Mouse (Mus musculus): ENCODE results near the gene Slc9c1. TPM values are rescaled to one million over a fixed set of nuclear protein-coding genes. Genes with fewer than 3 reads are reported as not detected.

Slc9c1 gene
- polyA plus RNA-seq, 1 experiment from 2014 or later, result not detected

GRCm38 (mm10) chr16:45593656-45594055 lies 58.5 kb downstream of the Slc9c1 start:
- Histone ChIP-seq H3K36me3 (replicated peaks) (no peaks in the 10 kb centered on the region), H3K27me3 (ENCODE audit: poor library complexity, severe bottlenecking) (no peaks in the 10 kb centered on the region), H3K4me3 (no peak overlapping the region), H3K9me3 (no peaks in the 10 kb centered on the region), H3K4me1 (0 out of 2 replicates have a peak, but pooled peaks cover 2% of the 10 kb centered on the region), H3K27ac (no peak overlapping the region)
- 79% methylated on average over 1 of the region's 1 CpGs for WGBS
- DNase-seq (ENCODE audit: extremely low spot score, low spot score), result no peak

- no peaks in the 10 kb centered on the region for H3K9me3 ChIP-seq
- H3K4me3 ChIP-seq, result no peak overlapping the region
- no peaks in the 10 kb centered on the region for H3K36me3 ChIP-seq (replicated peaks)
- DNase-seq (ENCODE audit: extremely low spot score, low spot score), result no peak
- peaks cover 2% of the 10 kb centered on the region; the same call in 1 of the 2 replicates for H3K4me1 ChIP-seq
- no peak overlapping the region for H3K27ac ChIP-seq
- no peaks in the 10 kb centered on the region for H3K27me3 ChIP-seq (ENCODE audit: poor library complexity, severe bottlenecking)
These were observed 60.4 kb downstream of the Slc9c1 start for GRCm38 (mm10) chr16:45595494-45595893.

- 68% methylated on average over 4 of the region's 4 CpGs for WGBS
- Histone ChIP-seq H3K9me3 (no peaks in the 10 kb centered on the region), H3K4me1 (peaks cover 7% of the 10 kb centered on the region; the same call in 1 of the 2 replicates), H3K27ac (no peak overlapping the region), H3K36me3 (replicated peaks) (no peaks in the 10 kb centered on the region), H3K27me3 (ENCODE audit: poor library complexity, severe bottlenecking) (no peaks in the 10 kb centered on the region), H3K4me3 (no peak overlapping the region)
- DNase-seq (ENCODE audit: extremely low spot score, low spot score), result no peak
These were observed 73.4 kb downstream of the Slc9c1 start for GRCm38 (mm10) chr16:45608481-45608954.

- 86% methylated on average over 3 of the region's 3 CpGs for WGBS
- Histone ChIP-seq H3K9me3 (no peaks in the 10 kb centered on the region), H3K27me3 (ENCODE audit: poor library complexity, severe bottlenecking) (no peaks in the 10 kb centered on the region), H3K27ac (no peak overlapping the region), H3K36me3 (replicated peaks) (no peaks in the 10 kb centered on the region), H3K4me1 (peaks cover 7% of the 10 kb centered on the region; the same call in 1 of the 2 replicates), H3K4me3 (no peak overlapping the region)
- no peak for DNase-seq (ENCODE audit: extremely low spot score, low spot score)
These were observed 74.2 kb downstream of the Slc9c1 start for GRCm38 (mm10) chr16:45609300-45609699.

- no peaks in the 10 kb centered on the region for H3K9me3 ChIP-seq
- peaks cover 7% of the 10 kb centered on the region; the same call in 1 of the 2 replicates for H3K4me1 ChIP-seq
- H3K27me3 ChIP-seq (ENCODE audit: poor library complexity, severe bottlenecking), result no peaks in the 10 kb centered on the region
- 87% methylated on average over 4 of the region's 4 CpGs for WGBS
- no peaks in the 10 kb centered on the region for H3K36me3 ChIP-seq (replicated peaks)
- no peak within 1 kb of the TSS for H3K4me3 ChIP-seq
- no peak within 1 kb of the TSS for H3K27ac ChIP-seq
- no peak for DNase-seq (ENCODE audit: extremely low spot score, low spot score)
These were observed 75.2 kb downstream of the Slc9c1 start, which contains the start of gene Gcsam for GRCm38 (mm10) chr16:45610267-45610666. Gene Gcsam (plus strand): TSS chr16:45610380.

- H3K4me1 ChIP-seq, result peaks cover 7% of the 10 kb centered on the region; the same call in 1 of the 2 replicates
- no peaks in the 10 kb centered on the region for H3K9me3 ChIP-seq
- H3K4me3 ChIP-seq, result no peak overlapping the region
- WGBS, result 71% methylated on average over 2 of the region's 2 CpGs
- H3K27ac ChIP-seq, result no peak overlapping the region
- no peak for DNase-seq (ENCODE audit: extremely low spot score, low spot score)
- no peaks in the 10 kb centered on the region for H3K27me3 ChIP-seq (ENCODE audit: poor library complexity, severe bottlenecking)
- no peaks in the 10 kb centered on the region for H3K36me3 ChIP-seq (replicated peaks)
These were observed 78.1 kb downstream of the Slc9c1 start for GRCm38 (mm10) chr16:45613247-45613646.

- 86% methylated on average over 1 of the region's 1 CpGs for WGBS
These were observed 80.8 kb downstream of the Slc9c1 start for GRCm38 (mm10) chr16:45615944-45616343.

GRCm38 (mm10) chr16:45619751-45620375 lies 84.8 kb downstream of the Slc9c1 start:
- WGBS, result 89% methylated on average over 8 of the region's 8 CpGs
- H3K36me3 ChIP-seq (replicated peaks), result no peaks in the 10 kb centered on the region
- H3K27me3 ChIP-seq (ENCODE audit: poor library complexity, severe bottlenecking), result no peaks in the 10 kb centered on the region
- H3K4me3 ChIP-seq, result no peak overlapping the region
- no peak overlapping the region for H3K27ac ChIP-seq
- H3K4me1 ChIP-seq, result no peaks in the 10 kb centered on the region
- no peak for DNase-seq (ENCODE audit: extremely low spot score, low spot score)
- no peaks in the 10 kb centered on the region for H3K9me3 ChIP-seq

More at GRCm38 (mm10) chr16:45615944-45616343, 80.8 kb downstream of the Slc9c1 start:
- Histone ChIP-seq H3K4me3 (no peak overlapping the region), H3K27ac (no peak overlapping the region), H3K27me3 (ENCODE audit: poor library complexity, severe bottlenecking) (no peaks in the 10 kb centered on the region), H3K4me1 (peaks cover 7% of the 10 kb centered on the region; the same call in 1 of the 2 replicates), H3K9me3 (no peaks in the 10 kb centered on the region), H3K36me3 (replicated peaks) (no peaks in the 10 kb centered on the region)
- DNase-seq (ENCODE audit: extremely low spot score, low spot score), result no peak

GRCm38 (mm10) chr16:45623230-45623629 lies 88.1 kb downstream of the Slc9c1 start:
- H3K4me3 ChIP-seq, result no peak overlapping the region
- no peak for DNase-seq (ENCODE audit: extremely low spot score, low spot score)

GRCm38 (mm10) chr16:45624791-45625190 lies 89.7 kb downstream of the Slc9c1 start:
- Histone ChIP-seq H3K4me3 (no peak overlapping the region), H3K27me3 (ENCODE audit: poor library complexity, severe bottlenecking) (no peaks in the 10 kb centered on the region), H3K27ac (no peak overlapping the region), H3K9me3 (no peaks in the 10 kb centered on the region), H3K4me1 (no peaks in the 10 kb centered on the region), H3K36me3 (replicated peaks) (no peaks in the 10 kb centered on the region)
- no peak for DNase-seq (ENCODE audit: extremely low spot score, low spot score)
- 83% methylated on average over 2 of the region's 2 CpGs for WGBS

More at GRCm38 (mm10) chr16:45623230-45623629, 88.1 kb downstream of the Slc9c1 start:
- Histone ChIP-seq H3K4me1 (no peaks in the 10 kb centered on the region), H3K27me3 (ENCODE audit: poor library complexity, severe bottlenecking) (no peaks in the 10 kb centered on the region), H3K36me3 (replicated peaks) (no peaks in the 10 kb centered on the region), H3K9me3 (no peaks in the 10 kb centered on the region), H3K27ac (no peak overlapping the region)
- WGBS, result 93% methylated on average over 4 of the region's 4 CpGs

GRCm38 (mm10) chr16:45625342-45625741 lies 90.2 kb downstream of the Slc9c1 start:
- 86% methylated on average over 2 of the region's 2 CpGs for WGBS
- H3K27ac ChIP-seq, result no peak overlapping the region
- H3K27me3 ChIP-seq (ENCODE audit: poor library complexity, severe bottlenecking), result no peaks in the 10 kb centered on the region
- DNase-seq (ENCODE audit: extremely low spot score, low spot score), result no peak
- H3K9me3 ChIP-seq, result no peaks in the 10 kb centered on the region
- no peaks in the 10 kb centered on the region for H3K4me1 ChIP-seq
- H3K4me3 ChIP-seq, result no peak overlapping the region
- H3K36me3 ChIP-seq (replicated peaks), result no peaks in the 10 kb centered on the region

GRCm38 (mm10) chr16:45629497-45630105 lies 94.5 kb downstream of the Slc9c1 start:
- DNase-seq (ENCODE audit: extremely low spot score, low spot score), result no peak
- Histone ChIP-seq H3K9me3 (no peaks in the 10 kb centered on the region), H3K36me3 (replicated peaks) (no peaks in the 10 kb centered on the region), H3K27ac (no peak overlapping the region), H3K4me1 (no peaks in the 10 kb centered on the region), H3K27me3 (ENCODE audit: poor library complexity, severe bottlenecking) (no peaks in the 10 kb centered on the region), H3K4me3 (no peak overlapping the region)
- 88% methylated on average over 8 of the region's 8 CpGs for whole genome bisulfite sequencing

GRCm38 (mm10) chr16:45630347-45630960 lies 95.3 kb downstream of the Slc9c1 start:
- Histone ChIP-seq H3K27me3 (ENCODE audit: poor library complexity, severe bottlenecking) (no peaks in the 10 kb centered on the region), H3K9me3 (no peaks in the 10 kb centered on the region), H3K36me3 (replicated peaks) (no peaks in the 10 kb centered on the region), H3K4me3 (no peak overlapping the region), H3K4me1 (no peaks in the 10 kb centered on the region), H3K27ac (no peak overlapping the region)
- WGBS, result 56% methylated on average over 5 of the region's 5 CpGs
- DNase-seq (ENCODE audit: extremely low spot score, low spot score), result peak; percentile 63
